Mouse (Mus musculus) lung, adult 2 months (tissue): Measurements from ENCODE around the gene Fuca1.

Experiments
- CTCF ChIP-seq: fragments of 200-500 bp; IDR thresholded peaks from 2 replicates; pipeline ENCODE4 v1.5.1; 2011; ENCODE audit warnings: mild to moderate bottlenecking, low read length, control low read depth; ENCODE audit not compliant: insufficient read depth
- POLR2A ChIP-seq: fragments of 200-500 bp; IDR thresholded peaks from 2 replicates; pipeline ENCODE4 v1.6.1; 2011; ENCODE audit warnings: low read depth, mild to moderate bottlenecking, control low read depth, low read length, borderline replicate concordance; ENCODE audit errors: extremely low read depth

- TF ChIP-seq CTCF (no peak), POLR2A (no peak)
Measured at GRCm38 (mm10) chr4:135924418-135924817, 3.9 kb downstream of the Fuca1 start.
